Mouse (Mus musculus): ENCODE results near the gene Ube2d1. TPM values are rescaled to one million over a fixed set of nuclear protein-coding genes. Genes with fewer than 3 reads are reported as not detected.

The Ube2d1 gene
- polyA plus RNA-seq, 1 experiment from 2014 or later: 72.8 TPM

- no peak overlapping the region for H3K9ac ChIP-seq (ENCODE audit: low read depth, low read length)
- H3K27me3 ChIP-seq (replicated peaks; ENCODE audit: control insufficient read depth, insufficient read depth, low read length): no peaks in the 10 kb centered on the region
- no peak overlapping the region for H3K27ac ChIP-seq (replicated peaks; ENCODE audit: low read depth, low read length)
- peaks cover 5% of the 10 kb centered on the region; the same call in 1 of the 2 replicates for H3K4me1 ChIP-seq (ENCODE audit: control insufficient read depth, insufficient read depth, low read length)
- ATAC-seq (ENCODE audit: low read depth) (no peak), DNase-seq (ENCODE audit: low spot score) (no peak)
- no peak overlapping the region for H3K4me3 ChIP-seq (ENCODE audit: low read depth, low read length)
- H3K9me3 ChIP-seq (ENCODE audit: control insufficient read depth, low read length): no peaks in the 10 kb centered on the region
- peaks cover 56% of the 10 kb centered on the region for H3K36me3 ChIP-seq (ENCODE audit: control insufficient read depth, insufficient read depth, low read length)
- 94% methylated on average over 8 of the region's 8 CpGs for WGBS
- H3K4me2 ChIP-seq (ENCODE audit: low read depth, low read length): no peak overlapping the region
Observed at GRCm38 (mm10) chr10:71234071-71234470, 51.0 kb downstream of the Ube2d1 start.

- no peak overlapping the region for H3K4me2 ChIP-seq (ENCODE audit: low read depth, low read length)
- peak; percentile 72 for DNase-seq (ENCODE audit: low spot score)
- no peak overlapping the region for H3K9ac ChIP-seq (ENCODE audit: low read depth, low read length)
- H3K9me3 ChIP-seq (ENCODE audit: control insufficient read depth, low read length): no peaks in the 10 kb centered on the region
- no peaks in the 10 kb centered on the region for H3K4me1 ChIP-seq (ENCODE audit: control insufficient read depth, insufficient read depth, low read length)
- H3K36me3 ChIP-seq (ENCODE audit: control insufficient read depth, insufficient read depth, low read length): peaks cover 58% of the 10 kb centered on the region
- ATAC-seq (ENCODE audit: low read depth): no peak
- 33% methylated on average over 7 of the region's 7 CpGs for WGBS
- H3K27me3 ChIP-seq (replicated peaks; ENCODE audit: control insufficient read depth, insufficient read depth, low read length): no peaks in the 10 kb centered on the region
- no peak overlapping the region for H3K4me3 ChIP-seq (ENCODE audit: low read depth, low read length)
- H3K27ac ChIP-seq (replicated peaks; ENCODE audit: low read depth, low read length): no peak overlapping the region
Observed at GRCm38 (mm10) chr10:71225894-71226293, 59.2 kb downstream of the Ube2d1 start.

GRCm38 (mm10) chr10:71223101-71223500 lies 62.0 kb downstream of the Ube2d1 start:
- Histone ChIP-seq H3K4me3 (ENCODE audit: low read depth, low read length) (no peak overlapping the region), H3K27me3 (replicated peaks; ENCODE audit: control insufficient read depth, insufficient read depth, low read length) (no peaks in the 10 kb centered on the region), H3K9ac (ENCODE audit: low read depth, low read length) (no peak overlapping the region), H3K4me1 (ENCODE audit: control insufficient read depth, insufficient read depth, low read length) (no peaks in the 10 kb centered on the region), H3K4me2 (ENCODE audit: low read depth, low read length) (no peak overlapping the region), H3K9me3 (ENCODE audit: control insufficient read depth, low read length) (no peaks in the 10 kb centered on the region), H3K27ac (replicated peaks; ENCODE audit: low read depth, low read length) (no peak overlapping the region), H3K36me3 (ENCODE audit: control insufficient read depth, insufficient read depth, low read length) (peaks cover 34% of the 10 kb centered on the region)
- 80% methylated on average over 5 of the region's 5 CpGs for WGBS
- no peak for ATAC-seq (ENCODE audit: low read depth)
- no peak for DNase-seq (ENCODE audit: low spot score)

GRCm38 (mm10) chr10:71222639-71223038 lies 62.4 kb downstream of the Ube2d1 start:
- no peaks in the 10 kb centered on the region for H3K27me3 ChIP-seq (replicated peaks; ENCODE audit: control insufficient read depth, insufficient read depth, low read length)
- H3K4me2 ChIP-seq (ENCODE audit: low read depth, low read length): no peak overlapping the region

GRCm38 (mm10) chr10:71218228-71218892 lies 66.7 kb downstream of the Ube2d1 start:
- Histone ChIP-seq H3K36me3 (ENCODE audit: control insufficient read depth, insufficient read depth, low read length) (no peaks in the 10 kb centered on the region; the same call in 1 of the 2 replicates), H3K9ac (ENCODE audit: low read depth, low read length) (no peak overlapping the region), H3K4me3 (ENCODE audit: low read depth, low read length) (no peak overlapping the region), H3K4me2 (ENCODE audit: low read depth, low read length) (no peak overlapping the region), H3K27ac (replicated peaks; ENCODE audit: low read depth, low read length) (no peak overlapping the region), H3K27me3 (replicated peaks; ENCODE audit: control insufficient read depth, insufficient read depth, low read length) (no peaks in the 10 kb centered on the region), H3K9me3 (ENCODE audit: control insufficient read depth, low read length) (no peaks in the 10 kb centered on the region), H3K4me1 (ENCODE audit: control insufficient read depth, insufficient read depth, low read length) (no peaks in the 10 kb centered on the region)
- WGBS: 12% methylated on average over 8 of the region's 8 CpGs
- peak; percentile 85 for ATAC-seq (ENCODE audit: low read depth)
- DNase-seq (ENCODE audit: low spot score): peak; percentile 84

More at GRCm38 (mm10) chr10:71222639-71223038, 62.4 kb downstream of the Ube2d1 start:
- ATAC-seq (ENCODE audit: low read depth): no peak
- WGBS: 74% methylated on average over 2 of the region's 2 CpGs
- H3K4me1 ChIP-seq (ENCODE audit: control insufficient read depth, insufficient read depth, low read length): no peaks in the 10 kb centered on the region
- H3K36me3 ChIP-seq (ENCODE audit: control insufficient read depth, insufficient read depth, low read length): peaks cover 31% of the 10 kb centered on the region
- H3K27ac ChIP-seq (replicated peaks; ENCODE audit: low read depth, low read length): no peak overlapping the region
- H3K9ac ChIP-seq (ENCODE audit: low read depth, low read length): no peak overlapping the region
- H3K4me3 ChIP-seq (ENCODE audit: low read depth, low read length): no peak overlapping the region
- no peaks in the 10 kb centered on the region for H3K9me3 ChIP-seq (ENCODE audit: control insufficient read depth, low read length)
- DNase-seq (ENCODE audit: low spot score): no peak

GRCm38 (mm10) chr10:71215996-71216395 lies 69.1 kb downstream of the Ube2d1 start:
- ATAC-seq (ENCODE audit: low read depth) (no peak), DNase-seq (ENCODE audit: low spot score) (no peak)
- Histone ChIP-seq H3K4me1 (ENCODE audit: control insufficient read depth, insufficient read depth, low read length) (no peaks in the 10 kb centered on the region), H3K4me2 (ENCODE audit: low read depth, low read length) (no peak overlapping the region), H3K9me3 (ENCODE audit: control insufficient read depth, low read length) (no peaks in the 10 kb centered on the region), H3K9ac (ENCODE audit: low read depth, low read length) (no peak overlapping the region), H3K4me3 (ENCODE audit: low read depth, low read length) (no peak overlapping the region), H3K36me3 (ENCODE audit: control insufficient read depth, insufficient read depth, low read length) (no peaks in the 10 kb centered on the region), H3K27ac (replicated peaks; ENCODE audit: low read depth, low read length) (no peak overlapping the region), H3K27me3 (replicated peaks; ENCODE audit: control insufficient read depth, insufficient read depth, low read length) (no peaks in the 10 kb centered on the region)
- 68% methylated on average over 9 of the region's 9 CpGs for WGBS

Other genes starting within 250 kb of the Ube2d1 start
- 44.8 and 54.3 TPM in 2 replicates for gene Bicc1, start 125.6 kb downstream of the Ube2d1 start, polyA plus RNA-seq (2014; fragmentation: Nextera tagmentation; extraction: Ambion mirVana)
- 56.5 and 64.1 TPM in 2 replicates for gene Tfam, start 47.0 kb downstream of the Ube2d1 start, polyA plus RNA-seq (2014; fragmentation: Nextera tagmentation; extraction: Ambion mirVana)
- gene Cisd1, start 59.7 kb upstream of the Ube2d1 start, polyA plus RNA-seq (2014; fragmentation: Nextera tagmentation; extraction: Ambion mirVana): 89.2 and 99.6 TPM in 2 replicates
- gene Ipmk, start 62.5 kb upstream of the Ube2d1 start, polyA plus RNA-seq (2014; fragmentation: Nextera tagmentation; extraction: Ambion mirVana): 11.9 and 12.3 TPM in 2 replicates